Mouse (Mus musculus): ENCODE results near the gene Csnk1g1. TPM values are rescaled to one million over a fixed set of nuclear protein-coding genes. Genes with fewer than 3 reads are reported as not detected.

The Csnk1g1 gene
- polyA plus RNA-seq, 1 experiment from 2014 or later = 20.8 TPM

DNA sequence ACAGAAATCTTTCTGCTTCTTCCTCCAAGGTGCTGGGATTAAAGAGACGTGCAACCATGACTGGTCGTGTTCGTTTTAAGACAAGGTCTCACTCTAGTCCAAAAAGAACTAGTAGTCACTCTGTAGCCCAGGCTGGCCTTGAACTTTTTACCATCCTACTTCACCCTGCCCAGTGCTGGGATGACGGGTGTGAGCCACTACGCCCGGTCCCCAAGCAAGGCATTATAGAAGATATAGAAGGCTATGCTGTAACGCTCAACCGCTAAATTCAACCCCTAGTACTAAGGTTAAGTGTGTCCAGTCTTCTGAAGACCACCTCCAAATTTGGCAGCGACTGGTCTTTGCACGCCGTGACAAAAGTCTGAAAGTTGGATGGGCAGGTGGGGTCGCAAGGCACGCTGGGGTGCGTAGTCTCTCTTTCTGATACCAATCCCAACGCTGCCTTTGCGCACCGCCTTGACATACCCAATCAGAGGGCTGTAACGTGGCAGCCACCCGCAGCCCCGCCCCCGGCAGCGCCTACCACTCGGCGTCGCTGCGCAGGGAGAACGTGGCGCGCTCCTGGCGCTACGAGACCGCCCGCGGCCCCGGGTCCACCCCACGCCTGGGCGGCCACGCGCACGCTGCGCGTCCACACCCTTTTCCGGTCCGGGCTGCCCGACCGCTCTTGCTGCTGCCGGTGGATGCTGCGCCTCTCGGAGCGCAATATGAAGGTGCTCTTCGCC, 151.0 kb downstream of the Csnk1g1 start, which contains the start of gene Ppib:
Gene Ppib (plus strand): TSS at position 640 of the 725 bp plus-strand sequence.
- H3K36me3 ChIP-seq (ENCODE audit: poor library complexity, severe bottlenecking) = peaks cover 24% of the 10 kb centered on the region
- peak within 1 kb of the TSS; percentile 82 for H3K4me2 ChIP-seq
- peak within 1 kb of the TSS; percentile 93 for H3K9ac ChIP-seq
- ATAC-seq = peak; percentile 99
- H3K9me3 ChIP-seq (replicated peaks) = no peaks in the 10 kb centered on the region
- H3K4me1 ChIP-seq = peaks cover 19% of the 10 kb centered on the region
- peak within 1 kb of the TSS; percentile 87 for H3K4me3 ChIP-seq
- no peaks in the 10 kb centered on the region for H3K27me3 ChIP-seq
- under 1% methylated on average over 51 of the region's 51 CpGs for WGBS
- peak within 1 kb of the TSS; percentile 75 for H3K27ac ChIP-seq

GRCm38 (mm10) chr9:66060308-66060647, 151.6 kb downstream of the Csnk1g1 start:
- H3K9me3 ChIP-seq (replicated peaks) = no peaks in the 10 kb centered on the region
- peaks cover 19% of the 10 kb centered on the region for H3K4me1 ChIP-seq
- H3K9ac ChIP-seq = peak overlapping the region; percentile 93
- under 1% methylated on average over 20 of the region's 20 CpGs for WGBS
- ATAC-seq = peak; percentile 67
- peak overlapping the region; percentile 87 for H3K4me3 ChIP-seq
- peak overlapping the region; percentile 82 for H3K4me2 ChIP-seq
- peaks cover 27% of the 10 kb centered on the region for H3K36me3 ChIP-seq (ENCODE audit: poor library complexity, severe bottlenecking)
- H3K27me3 ChIP-seq = no peaks in the 10 kb centered on the region
- H3K27ac ChIP-seq = peak overlapping the region; percentile 75

DNA sequence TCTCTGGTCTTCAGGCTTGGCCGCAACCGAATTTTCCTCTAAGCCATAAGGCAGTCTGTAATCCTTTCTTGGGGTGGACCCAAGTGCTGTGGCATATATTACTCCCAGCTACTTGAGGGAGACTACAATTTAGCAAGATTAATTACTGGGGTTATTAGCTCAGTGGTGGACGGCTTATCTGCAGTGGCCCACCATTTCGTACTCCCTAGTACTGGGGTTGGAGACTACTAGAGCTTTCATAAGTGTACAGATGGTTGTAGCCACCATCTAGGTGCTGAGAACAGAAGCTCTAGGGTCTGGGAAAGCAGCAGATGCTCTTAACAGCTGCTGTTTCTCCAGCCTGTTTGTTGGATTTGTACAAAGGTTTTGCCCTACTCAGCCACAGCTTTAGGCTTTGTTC, 152.3 kb downstream of the Csnk1g1 start:
- Histone ChIP-seq H3K9me3 (replicated peaks) (no peaks in the 10 kb centered on the region), H3K4me3 (peak overlapping the region; percentile 87), H3K9ac (peak overlapping the region; percentile 93), H3K27me3 (no peaks in the 10 kb centered on the region), H3K27ac (peak overlapping the region; percentile 75), H3K4me1 (peaks cover 19% of the 10 kb centered on the region), H3K4me2 (peak overlapping the region; percentile 82), H3K36me3 (ENCODE audit: poor library complexity, severe bottlenecking) (peaks cover 34% of the 10 kb centered on the region)
- 35% methylated on average over 4 of the region's 4 CpGs for WGBS
- ATAC-seq = no peak

DNA sequence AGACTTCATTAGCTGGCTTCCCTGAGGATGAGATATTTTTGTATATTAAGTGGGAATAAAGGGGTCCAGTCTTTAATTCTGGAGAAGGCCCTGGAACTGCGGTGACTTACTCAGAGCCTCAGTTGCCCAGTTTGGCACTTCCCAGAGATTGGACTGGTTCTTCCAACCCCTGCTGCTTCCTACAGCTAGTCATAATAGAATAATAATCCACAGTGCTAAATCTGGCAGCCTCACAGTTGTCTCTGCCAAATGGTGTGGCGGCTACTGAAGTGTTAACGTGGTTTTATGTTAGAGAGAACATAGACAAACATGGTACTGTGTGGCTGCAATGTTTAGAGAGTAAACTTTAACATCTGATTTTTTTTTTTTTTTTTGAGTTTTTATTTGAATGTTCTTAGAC, 152.9 kb downstream of the Csnk1g1 start:
- 64% methylated on average over 3 of the region's 3 CpGs for WGBS
- H3K9ac ChIP-seq = peak overlapping the region; percentile 93; the same call in 1 of the 2 replicates

DNA sequence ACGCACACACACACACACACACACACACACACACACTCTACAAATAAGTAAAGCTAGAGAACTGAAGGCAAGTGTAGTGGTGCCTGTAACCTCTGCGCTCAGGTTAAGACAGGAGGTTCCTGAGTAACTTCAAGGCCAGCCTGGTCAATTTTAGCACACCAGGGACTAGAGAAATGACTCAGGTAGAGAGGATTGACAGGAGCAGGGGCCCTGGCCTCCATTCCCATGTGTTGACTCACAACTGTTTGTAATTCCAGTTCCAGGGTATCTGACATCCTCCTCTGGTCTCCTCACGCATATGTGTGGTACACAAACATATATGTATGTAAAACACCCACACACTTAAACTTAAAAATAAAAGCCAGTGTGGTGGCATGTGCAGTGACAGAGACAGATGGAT, 154.7 kb downstream of the Csnk1g1 start:
- Histone ChIP-seq H3K4me3 (no peak overlapping the region), H3K27ac (no peak overlapping the region), H3K4me1 (peaks cover 19% of the 10 kb centered on the region), H3K9me3 (replicated peaks) (no peaks in the 10 kb centered on the region), H3K4me2 (no peak overlapping the region), H3K9ac (no peak overlapping the region), H3K36me3 (ENCODE audit: poor library complexity, severe bottlenecking) (peaks cover 51% of the 10 kb centered on the region), H3K27me3 (peaks cover 22% of the 10 kb centered on the region)
- ATAC-seq = no peak
- WGBS = 92% methylated on average over 3 of the region's 3 CpGs

More for the DNA sequence above, 152.9 kb downstream of the Csnk1g1 start:
- Histone ChIP-seq H3K36me3 (ENCODE audit: poor library complexity, severe bottlenecking) (peaks cover 41% of the 10 kb centered on the region), H3K27ac (peak overlapping the region; percentile 75), H3K4me3 (peak overlapping the region; percentile 87), H3K9me3 (replicated peaks) (no peaks in the 10 kb centered on the region), H3K27me3 (0 out of 2 replicates have a peak, but pooled peaks cover 4% of the 10 kb centered on the region), H3K4me1 (peaks cover 19% of the 10 kb centered on the region), H3K4me2 (peak overlapping the region; percentile 82)
- no peak for ATAC-seq

DNA sequence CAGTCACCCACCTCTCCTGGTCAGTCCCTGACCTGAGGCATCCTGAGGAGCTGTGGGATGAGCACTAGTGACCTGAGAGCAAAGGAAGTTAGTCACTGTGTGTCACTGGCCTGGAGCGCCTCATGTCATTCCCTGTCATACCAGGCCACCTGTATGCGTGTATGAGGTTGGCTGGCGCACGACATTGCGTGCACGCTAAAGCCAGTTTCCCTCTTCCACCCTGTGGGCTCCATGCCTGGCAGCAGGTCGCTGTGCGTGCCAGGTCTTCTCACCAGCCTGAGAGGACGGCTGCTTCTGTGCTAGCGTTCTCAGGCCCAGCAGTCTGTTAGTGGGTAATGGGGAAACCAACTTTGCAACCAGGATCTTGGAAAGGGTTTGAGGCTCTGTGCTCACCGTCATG, 155.6 kb downstream of the Csnk1g1 start:
- WGBS = 91% methylated on average over 11 of the region's 11 CpGs

DNA sequence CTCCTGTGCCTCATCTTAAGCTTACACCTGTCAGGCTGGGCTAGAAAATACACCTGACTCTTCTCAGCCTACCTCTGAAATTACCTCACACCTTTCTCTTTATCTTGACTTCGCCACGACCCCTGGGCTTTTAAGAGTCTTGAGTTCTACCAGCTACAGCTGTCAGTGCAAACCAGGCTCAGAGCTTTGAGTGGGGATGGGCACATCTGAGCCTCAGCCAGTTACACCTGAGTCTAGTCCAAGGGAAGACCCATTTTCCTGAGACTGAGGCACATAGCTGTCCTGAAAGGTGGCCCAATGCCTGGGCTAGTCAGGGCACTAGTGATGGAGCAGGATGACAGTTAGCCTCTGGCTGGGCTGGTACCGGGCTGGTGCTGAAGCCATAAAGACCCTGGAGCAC, 158.1 kb downstream of the Csnk1g1 start:
- Histone ChIP-seq H3K27ac (no peak overlapping the region), H3K4me3 (no peak overlapping the region), H3K9ac (no peak overlapping the region), H3K4me1 (peaks cover 12% of the 10 kb centered on the region), H3K4me2 (no peak overlapping the region), H3K9me3 (replicated peaks) (no peaks in the 10 kb centered on the region), H3K36me3 (ENCODE audit: poor library complexity, severe bottlenecking) (peaks cover 51% of the 10 kb centered on the region), H3K27me3 (peaks cover 50% of the 10 kb centered on the region)
- ATAC-seq = no peak
- WGBS = 90% methylated on average over 3 of the region's 3 CpGs

More for the DNA sequence above, 155.6 kb downstream of the Csnk1g1 start:
- Histone ChIP-seq H3K4me2 (no peak overlapping the region), H3K4me1 (peaks cover 23% of the 10 kb centered on the region), H3K36me3 (ENCODE audit: poor library complexity, severe bottlenecking) (peaks cover 51% of the 10 kb centered on the region), H3K27ac (no peak overlapping the region), H3K4me3 (no peak overlapping the region), H3K27me3 (peaks cover 31% of the 10 kb centered on the region), H3K9ac (no peak overlapping the region), H3K9me3 (replicated peaks) (no peaks in the 10 kb centered on the region)
- ATAC-seq = no peak

DNA sequence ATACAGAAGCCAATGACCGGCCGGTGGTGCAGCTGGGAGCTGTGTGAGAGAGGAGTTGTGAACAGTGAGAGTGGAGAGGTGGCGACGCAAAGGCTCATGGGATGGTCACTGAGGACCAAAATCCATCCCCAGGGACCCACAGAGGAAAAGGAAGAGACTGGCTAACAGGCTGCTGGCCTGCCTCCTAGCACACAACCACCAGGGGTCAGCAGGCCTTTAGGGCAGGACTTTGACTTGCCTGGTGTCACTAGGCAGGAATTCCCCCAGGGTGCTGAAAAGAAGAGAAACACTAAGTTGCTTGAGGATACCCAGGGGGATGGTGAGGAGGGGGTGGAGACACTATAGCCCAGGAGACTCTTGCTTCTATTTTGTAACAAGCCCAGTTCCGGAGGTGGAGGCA, 158.8 kb downstream of the Csnk1g1 start:
- H3K4me3 ChIP-seq = no peak overlapping the region
- no peak overlapping the region for H3K9ac ChIP-seq
- ATAC-seq = no peak
- no peak overlapping the region for H3K4me2 ChIP-seq
- H3K27me3 ChIP-seq = peaks cover 50% of the 10 kb centered on the region
- 24% methylated on average over 5 of the region's 5 CpGs for WGBS
- no peak overlapping the region for H3K27ac ChIP-seq
- H3K4me1 ChIP-seq = peaks cover 11% of the 10 kb centered on the region
- H3K9me3 ChIP-seq (replicated peaks) = no peaks in the 10 kb centered on the region
- peaks cover 48% of the 10 kb centered on the region for H3K36me3 ChIP-seq (ENCODE audit: poor library complexity, severe bottlenecking)

DNA sequence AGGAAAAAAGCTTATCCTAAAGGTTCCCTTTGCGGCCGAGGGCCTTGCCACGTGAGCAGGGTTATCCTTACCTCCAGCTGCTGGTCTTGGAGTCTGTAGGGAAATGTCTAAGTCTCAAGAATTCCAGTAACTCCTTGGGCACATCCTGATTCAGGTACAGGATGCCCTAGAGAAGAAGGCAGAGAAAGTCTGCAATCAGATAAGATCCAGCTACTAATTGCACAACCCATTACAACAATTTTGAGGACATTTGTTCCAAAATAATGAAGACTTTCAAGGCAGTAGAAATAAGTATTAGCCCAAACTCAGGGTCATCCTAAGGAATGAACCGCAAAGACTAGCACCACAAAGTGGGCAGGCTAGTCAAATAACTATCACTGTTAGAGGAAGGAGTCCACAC, 159.3 kb downstream of the Csnk1g1 start:
- Histone ChIP-seq H3K4me2 (no peak overlapping the region), H3K9ac (no peak overlapping the region), H3K4me1 (peaks cover 11% of the 10 kb centered on the region), H3K27me3 (peaks cover 50% of the 10 kb centered on the region), H3K36me3 (ENCODE audit: poor library complexity, severe bottlenecking) (peaks cover 42% of the 10 kb centered on the region), H3K4me3 (no peak overlapping the region), H3K27ac (no peak overlapping the region), H3K9me3 (replicated peaks) (no peaks in the 10 kb centered on the region)
- ATAC-seq = no peak
- WGBS = 65% methylated on average over 4 of the region's 4 CpGs

- H3K27ac ChIP-seq = no peak overlapping the region
- no peaks in the 10 kb centered on the region for H3K9me3 ChIP-seq (replicated peaks)
- H3K4me1 ChIP-seq = peaks cover 11% of the 10 kb centered on the region
- peak overlapping the region; percentile 93 for H3K4me2 ChIP-seq
- peaks cover 50% of the 10 kb centered on the region for H3K27me3 ChIP-seq
- WGBS = under 1% methylated on average over 30 of the region's 30 CpGs
- peak; percentile 46; the same call in 1 of the 2 replicates for ATAC-seq
- H3K4me3 ChIP-seq = peak overlapping the region; percentile 52
- peaks cover 33% of the 10 kb centered on the region for H3K36me3 ChIP-seq (ENCODE audit: poor library complexity, severe bottlenecking)
- peak overlapping the region; percentile 70 for H3K9ac ChIP-seq
These were observed 160.3 kb downstream of the Csnk1g1 start for GRCm38 (mm10) chr9:66068971-66069391.

DNA sequence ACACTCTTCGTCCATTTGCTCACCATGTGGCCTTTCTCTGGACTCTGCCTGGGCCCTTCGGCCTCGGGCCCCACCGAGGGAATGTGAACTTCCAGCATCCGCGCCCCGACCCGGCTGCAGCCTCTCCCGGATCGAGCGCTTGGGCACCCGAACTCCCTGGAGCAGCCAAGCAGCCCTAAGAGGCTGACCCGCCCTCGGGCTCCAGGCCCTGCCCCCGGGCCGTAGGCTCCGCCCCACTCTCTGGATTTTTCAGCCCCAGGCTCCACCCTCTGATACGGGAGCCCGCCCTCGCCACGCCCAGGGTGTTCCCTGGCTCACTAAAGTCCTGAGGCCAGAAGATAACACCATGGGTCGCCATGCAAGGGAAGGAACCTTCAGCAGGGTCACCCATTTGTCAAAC, 160.9 kb downstream of the Csnk1g1 start, which contains the start of gene Snx22:
Gene Snx22 (minus strand): TSS at position 137 of the 400 bp plus-strand sequence.
- Histone ChIP-seq H3K4me2 (peak within 1 kb of the TSS; percentile 93), H3K4me3 (peak within 1 kb of the TSS; percentile 52), H3K27ac (no peak within 1 kb of the TSS), H3K4me1 (peaks cover 11% of the 10 kb centered on the region), H3K36me3 (ENCODE audit: poor library complexity, severe bottlenecking) (peaks cover 27% of the 10 kb centered on the region), H3K9ac (peak within 1 kb of the TSS; percentile 70), H3K27me3 (peaks cover 50% of the 10 kb centered on the region), H3K9me3 (replicated peaks) (no peaks in the 10 kb centered on the region)
- 0% methylated on average over 21 of the region's 22 CpGs for WGBS
- peak; percentile 92 for ATAC-seq

- no peak for ATAC-seq
- H3K9me3 ChIP-seq (replicated peaks) = no peaks in the 10 kb centered on the region
- 90% methylated on average over 5 of the region's 5 CpGs for WGBS
- no peak overlapping the region for H3K4me3 ChIP-seq
- no peak overlapping the region for H3K27ac ChIP-seq
- H3K4me2 ChIP-seq = no peak overlapping the region
- H3K36me3 ChIP-seq (ENCODE audit: poor library complexity, severe bottlenecking) = peaks cover 25% of the 10 kb centered on the region
- peaks cover 50% of the 10 kb centered on the region for H3K27me3 ChIP-seq
- peaks cover 11% of the 10 kb centered on the region for H3K4me1 ChIP-seq
- no peak overlapping the region for H3K9ac ChIP-seq
These were observed 161.4 kb downstream of the Csnk1g1 start for GRCm38 (mm10) chr9:66070151-66070550.

All from forebrain, embryonic 13.5 days (tissue).